Comparison of ENCODE assay signal across 8 mouse cellular contexts in the genomic region with DNA sequence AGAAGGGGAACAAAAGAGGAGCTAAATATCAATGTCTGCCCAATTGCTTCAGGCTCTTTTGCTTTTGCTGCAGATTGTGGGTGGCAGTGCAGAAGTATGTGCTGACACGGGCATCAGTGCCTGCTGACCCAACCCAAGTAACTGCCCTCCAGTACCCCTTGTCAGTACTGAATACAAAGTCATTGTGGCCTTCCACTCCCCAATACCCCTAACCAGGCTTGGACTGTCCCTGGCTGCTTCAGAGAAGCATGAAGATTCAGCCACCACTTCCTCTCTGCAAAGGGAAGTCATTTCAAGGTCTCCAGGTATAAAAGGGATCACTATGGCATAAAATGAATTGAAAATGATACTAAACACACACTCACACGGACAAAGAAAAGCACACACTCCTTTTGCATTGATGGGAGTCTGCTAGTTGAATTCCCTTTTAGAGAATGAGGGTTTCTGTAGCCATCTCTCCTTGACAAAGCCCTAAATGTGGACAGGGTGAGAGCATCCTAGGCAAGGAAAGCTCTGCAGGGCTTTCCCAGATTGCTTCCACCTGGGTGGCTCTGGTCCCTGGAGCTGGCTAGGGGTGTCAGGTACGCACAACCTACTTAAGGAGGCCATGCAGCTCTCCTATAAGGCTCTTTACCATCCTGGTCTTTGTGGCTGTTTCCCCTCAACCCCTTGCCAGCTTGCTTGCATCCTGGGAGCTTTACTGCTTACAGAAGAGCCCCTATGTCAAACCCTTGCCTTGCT. TPM values are rescaled to one million over a fixed set of nuclear protein-coding genes. Genes with fewer than 3 reads are reported as not detected.
A peak's percentile ranks its signal among the peaks of the same experiment; 100 is the strongest.
DNase-seq lines count a peak whose midpoint lies in the region; ATAC-seq and TF ChIP-seq lines count a peak whose summit lies in the region.

No protein-coding gene starts in this region.

- H3K4me2 ChIP-seq in CH12.LX (ENCODE audit: insufficient read depth, low read depth, poor library complexity, severe bottlenecking) = peak overlapping the region; percentile 83; the same call in 1 of the 2 replicates
- H3K4me2 ChIP-seq in forebrain, embryonic 12.5 days = peak overlapping the region; percentile 55
- H3K4me2 ChIP-seq in liver, embryonic 12.5 days = peak overlapping the region; percentile 57

- TF ChIP-seq CTCF in heart, adult 2 months (IDR thresholded peaks at IDR 0.05) = no peak
- no peak for TF ChIP-seq CTCF in CH12.LX (conservative IDR thresholded peaks at IDR 0.05 in 1 of 2, IDR thresholded peaks at IDR 0.05 in 1 of 2; ENCODE audit: low read depth in 2 of 2, low read length in 2 of 2)

- in situ Hi-C loops in CH12.LX (cut with MboI; ENCODE audit: low pct_ligation_motif_present, low pct_unique_long_range_greater_than_20kb, low sequenced_read_pairs) = no loop called here

- no peaks in the 10 kb centered on the region for H3K9me3 ChIP-seq in CH12.LX (replicated peaks; ENCODE audit: low read length)
- no peaks in the 10 kb centered on the region for H3K9me3 ChIP-seq in forebrain, embryonic 12.5 days
- no peaks in the 10 kb centered on the region for H3K9me3 ChIP-seq in liver, embryonic 12.5 days (replicated peaks)

- H3K4me3 ChIP-seq in heart, adult 2 months = peak overlapping the region; percentile 51; the same call in 1 of the 2 replicates
- no peak overlapping the region for H3K4me3 ChIP-seq in CH12.LX (replicated peaks in 1 of 3; ENCODE audit: low read depth in 2 of 3, low read length in 2 of 3, poor library complexity in 1 of 3)
- H3K4me3 ChIP-seq in forebrain, embryonic 12.5 days (replicated peaks) = peak overlapping the region; percentile 37
- peak overlapping the region; percentile 38; the same call in 1 of the 2 replicates for H3K4me3 ChIP-seq in liver, embryonic 12.5 days

- TF ChIP-seq RAD21 in CH12.LX (IDR thresholded peaks at IDR 0.05; ENCODE audit: low read depth, low read length) = no peak

- intact Hi-C loops in heart, adult 2 months (cut with DNase I) = no loop called here
- intact Hi-C loops in heart, postnatal 36 days (cut with DNase I) = no loop called here

- H3K36me3 ChIP-seq in heart, adult 2 months (ENCODE audit: control insufficient read depth, insufficient read depth, low read length) = no peaks in the 10 kb centered on the region
- H3K36me3 ChIP-seq in CH12.LX (replicated peaks in 1 of 2; ENCODE audit: control insufficient read depth in 1 of 2, insufficient read depth in 1 of 2, low read length in 1 of 2) = no peaks in the 10 kb centered on the region
- no peaks in the 10 kb centered on the region for H3K36me3 ChIP-seq in forebrain, embryonic 12.5 days (replicated peaks)
- no peaks in the 10 kb centered on the region for H3K36me3 ChIP-seq in liver, embryonic 12.5 days

- ATAC-seq in forebrain, embryonic 12.5 days (ENCODE audit: low FRiP score) = peak; percentile 30; the same call in 1 of the 2 replicates
- ATAC-seq in liver, embryonic 12.5 days = no peak

- H3K4me1 ChIP-seq in heart, adult 2 months (ENCODE audit: control insufficient read depth, insufficient read depth, low read length) = no peaks in the 10 kb centered on the region; the same call in 1 of the 2 replicates
- H3K4me1 ChIP-seq in CH12.LX (ENCODE audit: control insufficient read depth in 1 of 2, insufficient read depth in 2 of 2) = no peaks in the 10 kb centered on the region
- H3K4me1 ChIP-seq in forebrain, embryonic 12.5 days = no peaks in the 10 kb centered on the region
- H3K4me1 ChIP-seq in liver, embryonic 12.5 days = no peaks in the 10 kb centered on the region

- H3K27ac ChIP-seq in heart, adult 2 months = no peak overlapping the region
- no peak overlapping the region for H3K27ac ChIP-seq in CH12.LX (ENCODE audit: insufficient read depth, low read depth)
- H3K27ac ChIP-seq in forebrain, embryonic 12.5 days = no peak overlapping the region
- no peak overlapping the region for H3K27ac ChIP-seq in liver, embryonic 12.5 days

- H3K27me3 ChIP-seq in heart, adult 2 months (ENCODE audit: control insufficient read depth, insufficient read depth, low read length) = no peaks in the 10 kb centered on the region
- no peaks in the 10 kb centered on the region for H3K27me3 ChIP-seq in CH12.LX (replicated peaks)
- H3K27me3 ChIP-seq in forebrain, embryonic 12.5 days = 0 out of 2 replicates have a peak, but pooled peaks cover 12% of the 10 kb centered on the region
- peaks cover 15% of the 10 kb centered on the region; the same call in 1 of the 2 replicates for H3K27me3 ChIP-seq in liver, embryonic 12.5 days (replicated peaks)

- no peak overlapping the region for H3K9ac ChIP-seq in heart, adult 2 months (ENCODE audit: low read depth, low read length)
- H3K9ac ChIP-seq in CH12.LX (ENCODE audit: insufficient read depth, low read depth) = no peak overlapping the region
- peak overlapping the region; percentile 42; the same call in 1 of the 2 replicates for H3K9ac ChIP-seq in forebrain, embryonic 12.5 days
- no peak overlapping the region for H3K9ac ChIP-seq in liver, embryonic 12.5 days

- WGBS in heart, adult 2 months = 44% methylated on average over 3 of the region's 3 CpGs
- 32% methylated on average over 3 of the region's 3 CpGs for WGBS in forebrain, embryonic 12.5 days
- WGBS in liver, embryonic 12.5 days (ENCODE audit: insufficient replicate concordance) = 41% methylated on average over 3 of the region's 3 CpGs

- no peak for DNase-seq in heart, adult 2 months
- no peak for DNase-seq in heart, postnatal 36 days
- no peak for DNase-seq in CH12.LX (ENCODE audit: extremely low read depth)
- DNase-seq in adrenal gland, postnatal 25 days = no peak
- DNase-seq in adrenal gland, adult 18-20 months (ENCODE audit: low spot score in 2 of 2) = no peak
- no peak for DNase-seq in adrenal gland, adult 8-10 months

- no peak for TF ChIP-seq POLR2A in heart, adult 2 months (IDR thresholded peaks at IDR 0.05; ENCODE audit: insufficient read depth, low read depth, low read length)
- TF ChIP-seq POLR2A in CH12.LX (IDR thresholded peaks at IDR 0.05; ENCODE audit: low read depth, low read length) = no peak

- dilution Hi-C loops in CH12.LX (cut with MboI; ENCODE audit: extremely low pct_ligation_motif_present, extremely low pct_unique_long_range_greater_than_20kb, low sequenced_read_pairs) = no loop called here

- no peak for TF ChIP-seq EP300 in heart, adult 2 months (IDR thresholded peaks at IDR 0.05; ENCODE audit: insufficient read depth, low read depth, low read length)
- TF ChIP-seq EP300 in CH12.LX (IDR thresholded peaks at IDR 0.05; ENCODE audit: low read length) = no peak

- H3K79me2 ChIP-seq in heart, adult 2 months (replicated peaks; ENCODE audit: control insufficient read depth, insufficient read depth, low read length) = no peaks in the 10 kb centered on the region
- H3K79me2 ChIP-seq in CH12.LX (replicated peaks; ENCODE audit: control insufficient read depth, extremely low read depth, insufficient read depth, poor library complexity, severe bottlenecking) = no peaks in the 10 kb centered on the region

TF ChIP-seq in CH12.LX, 34 proteins besides CTCF, POLR2A, EP300 and RAD21:
- no peak for TF ChIP-seq SMC3 (IDR thresholded peaks at IDR 0.05; ENCODE audit: low read depth, low read length)
- TF ChIP-seq PAX5 (IDR thresholded peaks at IDR 0.05; ENCODE audit: low read length) = no peak
- no peak for TF ChIP-seq JUN (IDR thresholded peaks at IDR 0.05; ENCODE audit: insufficient read depth, low read depth, low read length)
- no peak for TF ChIP-seq MXI1 (IDR thresholded peaks at IDR 0.05; ENCODE audit: low read depth, low read length)
- no peak for TF ChIP-seq GABPA (IDR thresholded peaks at IDR 0.05; ENCODE audit: insufficient replicate concordance, low read depth, low read length)
- no peak for TF ChIP-seq MAX (IDR thresholded peaks at IDR 0.05; ENCODE audit: low read length)
- TF ChIP-seq POLR2AphosphoS2 (IDR thresholded peaks at IDR 0.05; ENCODE audit: low read depth, low read length) = no peak

RNA-seq across cellular contexts. Expression of gene Arhgef9, which starts 1.1 kb away (rescaled TPM):
- total RNA-seq in heart, adult 2 months (2021) = 10 to 100 TPM; 14.5 to 15.9 TPM
- 6.8 and 12.3 TPM in 2 replicates for polyA plus RNA-seq in heart, adult 2 months (2012; rRNA removed)
- 10 to 100 TPM; 15.0 to 16.2 TPM for total RNA-seq in heart, postnatal 36 days (2021)
- total RNA-seq in CH12.LX (2012; rRNA removed) (0.42 and 0.64 TPM in 2 replicates), CH12.LX (2014; rRNA removed) (0.39 and 0.58 TPM in 2 replicates)
- polyA plus RNA-seq in CH12.LX (2012; ENCODE audit: insufficient read length, low read depth) = 0.73 and 0.95 TPM in 2 replicates
- polyA plus RNA-seq in forebrain, embryonic 12.5 days (2016; fragmentation: Nextera tagmentation; extraction: Ambion mirVana) = 24.2 and 24.9 TPM in 2 replicates
- polyA plus RNA-seq in liver, embryonic 12.5 days (2016; fragmentation: Nextera tagmentation; extraction: Ambion mirVana) = 1.7 and 2.2 TPM in 2 replicates
- total RNA-seq in adrenal gland, postnatal 25 days (2021) = 14.7 and 18.6 TPM in 2 replicates
- 10 to 100 TPM; 10.3 to 14.5 TPM for total RNA-seq in adrenal gland, adult 18-20 months (2021)
- 10 to 100 TPM; 12.3 to 22.5 (median 16.1) TPM for total RNA-seq in adrenal gland, adult 8-10 months (2022)

Comparison
In these comparisons a context has a peak if more than half of its experiments do, and no peak if none do; other contexts are left out.
1. H3K4me3 ChIP-seq: peak in heart, adult 2 months (single experiment), forebrain, embryonic 12.5 days (single experiment) and liver, embryonic 12.5 days (single experiment); none in CH12.LX (0 of 3).
2. Peak in every context shown above with its lines, with median percentiles within 50 percentile points of each other: H3K4me2 ChIP-seq.